Mouse (Mus musculus) MEL (cell line): ENCODE measurements at regions not wholly inside any gene's neighbourhood (a gene's known extent, or its start where the extent isn't known, plus 50 kb on each side); places are given as distances from the start of the nearest gene placed in this dataset.

Experiments
- DNase-seq: peaks from one replicate; pipeline ENCODE4 v3.0.0; 2011; ENCODE audit warnings: low read depth, low spot score
- H3K27ac ChIP-seq: 2 replicates; pipeline ENCODE4 v1.5.1; 2012; ENCODE audit warnings: low read depth, mild to moderate bottlenecking, control low read depth, low read length, moderate library complexity; ENCODE audit not compliant: control insufficient read depth
- H3K27me3 ChIP-seq, 2 experiments: fragments of 150-350 bp in 1 of 2; sonication (generic) in 1 of 2; 2 replicates each; pipeline ENCODE4 v1.6.1; 2012; ENCODE audit warnings: low read length in 2 of 2, mild to moderate bottlenecking in 2 of 2, improper control_type of control experiment in 1 of 2, moderate library complexity in 1 of 2; ENCODE audit not compliant: insufficient read depth in 2 of 2, control insufficient read depth in 1 of 2
- H3K36me3 ChIP-seq, 2 experiments: 2 replicates each; pipeline ENCODE4 v1.6.1; 2012 to 2014; ENCODE audit warnings: low read length in 2 of 2, improper control_type of control experiment in 1 of 2, inconsistent platforms in 1 of 2, mild to moderate bottlenecking in 1 of 2; ENCODE audit not compliant: insufficient read depth in 2 of 2, control insufficient read depth in 1 of 2
- H3K4me1 ChIP-seq, 2 experiments: fragments of 150-350 bp in 1 of 2; sonication (generic) in 1 of 2; 2 replicates each; pipeline ENCODE4 v1.6.1; 2012; ENCODE audit warnings: low read length in 2 of 2, improper control_type of control experiment in 1 of 2, mild to moderate bottlenecking in 1 of 2; ENCODE audit not compliant: insufficient read depth in 2 of 2, control insufficient read depth in 1 of 2
- H3K4me3 ChIP-seq, 2 experiments: fragments of 150-350 bp in 1 of 2; sonication (generic) in 1 of 2; 2 replicates each; pipeline ENCODE4 v1.5.1; 2012; ENCODE audit warnings: low read depth in 2 of 2, low read length in 2 of 2, mild to moderate bottlenecking in 2 of 2, moderate library complexity in 2 of 2, control low read depth in 1 of 2, improper control_type of control experiment in 1 of 2; ENCODE audit not compliant: control insufficient read depth in 1 of 2, insufficient read depth in 1 of 2
- H3K79me2 ChIP-seq: 2 replicates; pipeline ENCODE4 v1.6.1; 2012; ENCODE audit warnings: mild to moderate bottlenecking, low read length, moderate library complexity; ENCODE audit not compliant: control insufficient read depth, poor library complexity, insufficient read depth
- H3K9ac ChIP-seq: 2 replicates; pipeline ENCODE4 v1.6.1; 2012; ENCODE audit warnings: low read depth, mild to moderate bottlenecking, control low read depth, low read length, moderate library complexity; ENCODE audit not compliant: control insufficient read depth, poor library complexity, severe bottlenecking
- H3K9me3 ChIP-seq: fragments of 150-350 bp; sonication (generic); replicated peaks from 2 replicates; pipeline ENCODE4 v1.6.1; 2012; ENCODE audit warnings: mild to moderate bottlenecking, low read length, improper control_type of control experiment, moderate library complexity; ENCODE audit not compliant: insufficient read depth
- BHLHE40 ChIP-seq: IDR thresholded peaks from 2 replicates; pipeline ENCODE4 v1.6.1; 2012; ENCODE audit warnings: low read depth, mild to moderate bottlenecking, inconsistent platforms, low read length, improper control_type of control experiment, borderline replicate concordance
- E2F4 ChIP-seq: IDR thresholded peaks from 2 replicates; pipeline ENCODE4 v1.6.1; 2011; ENCODE audit warnings: low read depth, low read length, improper control_type of control experiment, borderline replicate concordance
- ELF1 ChIP-seq: IDR thresholded peaks from 2 replicates; pipeline ENCODE4 v1.6.1; 2014; ENCODE audit warnings: low read depth, mild to moderate bottlenecking, inconsistent platforms, low read length, improper control_type of control experiment, moderate library complexity
- EP300 ChIP-seq, 2 experiments: IDR thresholded peaks; 2 replicates each; pipeline ENCODE4 v1.6.1; 2011; ENCODE audit warnings: improper control_type of control experiment in 2 of 2, low read length in 2 of 2, low read depth in 1 of 2, mild to moderate bottlenecking in 1 of 2
- ETS1 ChIP-seq: IDR thresholded peaks from 2 replicates; pipeline ENCODE4 v1.6.1; 2012; ENCODE audit warnings: low read depth, mild to moderate bottlenecking, inconsistent platforms, low read length, improper control_type of control experiment, moderate library complexity
- GATA1 ChIP-seq: IDR thresholded peaks from 2 replicates; pipeline ENCODE4 v1.6.1; 2011; ENCODE audit warnings: low read depth, low read length, improper control_type of control experiment
- HCFC1 ChIP-seq: IDR thresholded peaks from 2 replicates; pipeline ENCODE4 v1.6.1; 2012; ENCODE audit warnings: low read depth, mild to moderate bottlenecking, inconsistent platforms, low read length, improper control_type of control experiment, moderate library complexity
- JUND ChIP-seq: IDR thresholded peaks from 2 replicates; pipeline ENCODE4 v1.6.1; 2011; ENCODE audit warnings: low read depth, mild to moderate bottlenecking, improper control_type of control experiment, low read length
- KAT2A ChIP-seq: conservative IDR thresholded peaks from 2 replicates; pipeline ENCODE4 v1.6.1; 2012; ENCODE audit warnings: low read depth, low read length, improper control_type of control experiment, inconsistent platforms
- MAX ChIP-seq: IDR thresholded peaks from 2 replicates; pipeline ENCODE4 v1.6.1; 2011; ENCODE audit warnings: low read length, improper control_type of control experiment
- MAZ ChIP-seq: IDR thresholded peaks from 2 replicates; pipeline ENCODE4 v1.6.1; 2012; ENCODE audit warnings: low read depth, mild to moderate bottlenecking, inconsistent platforms, low read length, improper control_type of control experiment
- NELFE ChIP-seq: IDR thresholded peaks from 2 replicates; pipeline ENCODE4 v1.6.1; 2011; ENCODE audit warnings: low read depth, low read length, improper control_type of control experiment
- NRF1 ChIP-seq: IDR thresholded peaks from 2 replicates; pipeline ENCODE4 v1.6.1; 2014; ENCODE audit warnings: low read depth, mild to moderate bottlenecking, inconsistent platforms, low read length, improper control_type of control experiment, moderate library complexity; ENCODE audit not compliant: poor library complexity, insufficient read depth, severe bottlenecking
- POLR2AphosphoS2 ChIP-seq: IDR thresholded peaks from 2 replicates; pipeline ENCODE4 v1.6.1; 2011; ENCODE audit warnings: low read length, improper control_type of control experiment
- RCOR1 ChIP-seq: IDR thresholded peaks from 2 replicates; pipeline ENCODE4 v1.6.1; 2012; ENCODE audit warnings: low read depth, mild to moderate bottlenecking, inconsistent platforms, low read length, improper control_type of control experiment
- SIN3A ChIP-seq: IDR thresholded peaks from 2 replicates; pipeline ENCODE4 v1.6.1; 2012; ENCODE audit warnings: low read length, improper control_type of control experiment, inconsistent platforms
- SMC3 ChIP-seq: IDR thresholded peaks from 2 replicates; pipeline ENCODE4 v1.6.1; 2011; ENCODE audit warnings: low read depth, low read length, improper control_type of control experiment
- TAL1 ChIP-seq: IDR thresholded peaks from 2 replicates; pipeline ENCODE4 v1.6.1; 2012; ENCODE audit warnings: mild to moderate bottlenecking, inconsistent platforms, low read length, moderate library complexity, mixed read lengths
- TBP ChIP-seq: IDR thresholded peaks from 2 replicates; pipeline ENCODE4 v1.8.0; 2011; ENCODE audit warnings: low read depth, low read length, improper control_type of control experiment
- TCF12 ChIP-seq: IDR thresholded peaks from 2 replicates; pipeline ENCODE4 v1.6.1; 2014; ENCODE audit warnings: low read depth, mild to moderate bottlenecking, inconsistent platforms, low read length, improper control_type of control experiment, moderate library complexity
- UBTF ChIP-seq: IDR thresholded peaks from 2 replicates; pipeline ENCODE4 v1.6.1; 2012; ENCODE audit warnings: low read depth, mild to moderate bottlenecking, inconsistent platforms, low read length, improper control_type of control experiment, moderate library complexity, borderline replicate concordance; ENCODE audit not compliant: insufficient read depth
- USF2 ChIP-seq, 2 experiments: IDR thresholded peaks; 2 replicates each; pipeline ENCODE4 v1.6.1; 2011 to 2012; ENCODE audit warnings: improper control_type of control experiment in 2 of 2, low read length in 2 of 2, borderline replicate concordance in 1 of 2, inconsistent platforms in 1 of 2, low read depth in 1 of 2, mild to moderate bottlenecking in 1 of 2; ENCODE audit not compliant: insufficient read depth in 1 of 2
- ZC3H11A ChIP-seq: IDR thresholded peaks from 2 replicates; pipeline ENCODE4 v1.6.1; 2012; ENCODE audit warnings: low read depth, mild to moderate bottlenecking, inconsistent platforms, low read length, improper control_type of control experiment
- ZKSCAN1 ChIP-seq: IDR thresholded peaks from 2 replicates; pipeline ENCODE4 v1.6.1; 2012; ENCODE audit warnings: low read depth, mild to moderate bottlenecking, inconsistent platforms, low read length, improper control_type of control experiment, moderate library complexity
- ZMIZ1 ChIP-seq: IDR thresholded peaks from 2 replicates; pipeline ENCODE4 v1.6.1; 2012; ENCODE audit warnings: low read depth, mild to moderate bottlenecking, inconsistent platforms, low read length, improper control_type of control experiment, moderate library complexity
- ZNF384 ChIP-seq: IDR thresholded peaks from 2 replicates; pipeline ENCODE4 v1.6.1; 2012; ENCODE audit warnings: low read depth, mild to moderate bottlenecking, inconsistent platforms, low read length, improper control_type of control experiment

- Histone ChIP-seq H3K4me3 (no peak overlapping the region), H3K9ac (no peak overlapping the region), H3K27me3 (no peaks in the 10 kb centered on the region), H3K4me1 (no peaks in the 10 kb centered on the region), H3K27ac (no peak overlapping the region), H3K36me3 (no peaks in the 10 kb centered on the region), H3K79me2 (no peaks in the 10 kb centered on the region), H3K9me3 (no peaks in the 10 kb centered on the region)
- no peak for TF ChIP-seq TBP
- TF ChIP-seq ETS1 = no peak
- TF ChIP-seq NELFE = no peak
- no peak for TF ChIP-seq MAZ
- TF ChIP-seq HCFC1 = no peak
- no peak for TF ChIP-seq ZC3H11A
- no peak for TF ChIP-seq NRF1
- TF ChIP-seq RCOR1 = no peak
- TF ChIP-seq SMC3 = no peak
- TF ChIP-seq JUND = no peak
- no peak for TF ChIP-seq POLR2AphosphoS2
- TF ChIP-seq EP300 (IDR thresholded peaks at IDR 0.05; ENCODE audit: low read depth in 1 of 2, low read length in 2 of 2) = no peak
- no peak for TF ChIP-seq USF2 (IDR thresholded peaks at IDR 0.05; ENCODE audit: borderline replicate concordance in 1 of 2, insufficient read depth in 1 of 2, low read depth in 1 of 2, low read length in 2 of 2)
- no peak for TF ChIP-seq ZMIZ1
- no peak for TF ChIP-seq MAX
- no peak for TF ChIP-seq ELF1
- TF ChIP-seq KAT2A = no peak
- TF ChIP-seq ZKSCAN1 = no peak
- TF ChIP-seq TCF12 = no peak
- DNase-seq = no peak
These were observed 130.5 kb upstream of the Agbl1 start for GRCm38 (mm10) chr7:76099149-76099548.

- H3K79me2 ChIP-seq = no peaks in the 10 kb centered on the region
- H3K4me3 ChIP-seq = no peak overlapping the region
- H3K9me3 ChIP-seq = no peaks in the 10 kb centered on the region
- H3K36me3 ChIP-seq = no peaks in the 10 kb centered on the region
- no peak overlapping the region for H3K27ac ChIP-seq
- no peaks in the 10 kb centered on the region for H3K27me3 ChIP-seq
- no peak overlapping the region for H3K9ac ChIP-seq
- no peaks in the 10 kb centered on the region for H3K4me1 ChIP-seq
- no peak for TF ChIP-seq E2F4
- TF ChIP-seq NELFE = no peak
- no peak for TF ChIP-seq GATA1
- no peak for TF ChIP-seq ETS1
- no peak for TF ChIP-seq TAL1
- no peak for TF ChIP-seq MAZ
- no peak for TF ChIP-seq HCFC1
- no peak for TF ChIP-seq KAT2A
- TF ChIP-seq POLR2AphosphoS2 = no peak
- TF ChIP-seq BHLHE40 = no peak
- no peak for TF ChIP-seq UBTF
- no peak for TF ChIP-seq SIN3A
- no peak for TF ChIP-seq USF2 (IDR thresholded peaks at IDR 0.05; ENCODE audit: borderline replicate concordance in 1 of 2, insufficient read depth in 1 of 2, low read depth in 1 of 2, low read length in 2 of 2)
- no peak for TF ChIP-seq JUND
- TF ChIP-seq RCOR1 = no peak
- no peak for TF ChIP-seq ZNF384
- no peak for DNase-seq
These were observed 108.3 kb upstream of the Agbl1 start for GRCm38 (mm10) chr7:76121242-76121844.
